Mouse (Mus musculus): Measurements from ENCODE around the gene Nek4.
A peak's percentile ranks its signal among the peaks of the same experiment; 100 is the strongest.

Nek4 gene

DNA sequence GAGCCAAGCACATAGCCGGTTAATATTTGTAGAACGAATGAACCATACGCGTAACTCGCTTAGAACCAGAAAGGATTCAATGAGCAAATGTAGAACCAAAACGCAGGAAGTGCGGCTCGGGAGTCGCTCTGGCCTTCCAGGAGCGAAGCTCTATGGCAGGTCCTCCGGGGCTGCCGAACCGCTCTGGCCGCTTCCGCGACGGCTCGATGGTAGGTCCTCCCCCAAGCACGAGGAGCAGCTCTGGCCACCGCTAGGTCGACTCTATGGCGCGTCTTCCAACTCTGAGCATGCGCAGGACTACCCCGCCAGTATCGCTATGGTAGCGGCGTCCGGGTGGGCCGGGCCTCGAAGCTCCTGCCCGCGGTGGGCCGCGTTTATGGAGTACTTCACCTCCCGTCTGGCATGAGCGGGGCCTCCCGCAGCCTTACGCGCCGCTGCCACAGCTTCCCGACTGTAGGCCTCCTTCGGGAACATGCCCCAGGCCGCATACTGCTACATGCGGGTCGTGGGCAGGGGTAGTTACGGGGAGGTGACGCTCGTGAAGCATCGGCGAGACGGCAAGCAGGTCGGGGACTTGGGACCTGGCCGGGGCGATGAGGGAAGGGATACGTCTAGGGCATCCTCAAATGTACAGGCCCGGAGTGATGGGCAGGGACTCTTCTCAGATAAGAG is at the start of gene Nek4:
Nek4 (plus strand) TSS at position 224 of the 672 bp plus-strand sequence.
- peak; percentile 98 to 99 for DNase-seq (ENCODE audit: inconsistent age in 2 of 2, low spot score in 1 of 2)

DNA sequence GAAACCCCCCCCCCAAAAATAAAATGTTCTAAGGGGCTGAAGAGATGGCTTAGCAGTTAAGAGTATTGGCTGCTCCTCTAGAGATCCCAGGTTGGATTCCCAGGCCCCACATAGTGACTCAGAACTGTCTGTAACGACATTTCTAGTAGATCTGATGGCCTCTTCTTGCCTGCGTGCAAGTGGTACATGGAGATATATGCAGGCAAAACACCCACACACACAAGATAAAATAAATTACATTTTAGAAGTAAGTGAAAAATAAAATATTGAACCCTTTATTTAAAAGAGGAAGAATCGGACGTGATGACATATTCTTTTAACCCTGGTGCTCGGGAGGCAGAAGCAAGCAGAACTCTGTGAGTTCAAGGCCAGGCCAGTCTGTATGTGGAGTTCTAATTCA is 48.5 kb upstream of the Nek4 start:
- no peak for DNase-seq (ENCODE audit: inconsistent age in 2 of 2, low spot score in 1 of 2)

DNA sequence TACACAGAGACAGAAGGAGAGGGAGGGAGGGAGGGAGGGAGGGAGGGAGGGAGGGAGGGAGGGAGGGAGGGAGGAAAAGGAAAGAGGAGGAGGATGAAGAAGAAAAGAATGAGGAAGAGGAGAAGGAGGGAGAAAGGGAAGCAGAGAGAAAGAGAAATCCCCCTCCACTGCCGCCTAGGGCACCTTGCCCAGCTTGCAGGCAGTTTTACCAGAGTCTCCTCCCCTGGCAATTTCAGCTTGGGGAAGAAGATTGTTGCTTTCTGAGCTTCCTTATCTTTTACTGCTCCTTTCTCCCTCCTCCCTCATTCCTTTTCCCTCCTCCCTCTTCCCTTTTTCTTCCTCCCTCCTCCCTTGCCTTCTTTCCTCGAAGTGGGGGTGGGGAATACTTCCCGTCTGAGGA is 48.1 kb upstream of the Nek4 start:
- no peak for DNase-seq (ENCODE audit: inconsistent age in 2 of 2, low spot score in 1 of 2)

DNA sequence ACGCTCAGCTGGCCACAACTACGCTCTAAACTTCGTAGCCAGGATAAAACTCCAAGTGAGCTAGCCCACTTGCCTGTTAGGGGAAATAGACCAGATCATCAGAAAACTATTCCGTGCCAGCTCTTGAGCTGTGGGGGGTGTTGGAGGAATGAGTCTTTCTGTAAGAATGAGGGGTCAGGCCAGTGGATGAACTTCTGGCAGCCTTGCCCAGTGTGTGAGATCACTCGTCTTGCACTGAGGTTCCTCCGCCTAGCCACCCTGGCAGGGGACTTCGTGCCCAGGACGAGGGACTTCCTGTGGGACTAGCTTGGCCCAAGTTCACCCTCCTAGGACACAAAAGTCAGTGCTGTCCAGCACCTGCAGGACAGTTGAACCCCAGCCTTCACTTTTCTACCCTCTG is 46.9 kb upstream of the Nek4 start:
- DNase-seq (ENCODE audit: inconsistent age in 2 of 2, low spot score in 1 of 2): no peak

DNA sequence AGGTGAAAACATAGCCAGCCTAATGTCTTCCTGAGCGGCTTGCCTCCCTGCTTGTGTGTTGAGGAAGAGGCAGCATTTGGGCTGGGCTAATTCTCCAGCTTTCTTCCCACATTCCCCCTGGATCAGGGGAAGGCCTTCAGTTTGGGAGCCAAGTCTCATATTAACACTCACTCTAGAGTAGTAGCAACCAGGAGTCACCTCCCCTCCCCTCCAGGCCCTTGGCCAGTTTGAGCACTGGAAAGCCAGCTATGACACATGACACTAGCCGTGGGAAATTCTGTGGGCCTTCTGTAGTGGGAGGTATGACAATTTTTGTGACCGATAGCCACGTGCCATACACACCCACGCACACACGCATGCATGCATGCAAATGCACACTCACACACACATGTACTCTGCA is 45.2 kb upstream of the Nek4 start:
- DNase-seq (ENCODE audit: inconsistent age in 2 of 2, low spot score in 1 of 2): no peak

DNA sequence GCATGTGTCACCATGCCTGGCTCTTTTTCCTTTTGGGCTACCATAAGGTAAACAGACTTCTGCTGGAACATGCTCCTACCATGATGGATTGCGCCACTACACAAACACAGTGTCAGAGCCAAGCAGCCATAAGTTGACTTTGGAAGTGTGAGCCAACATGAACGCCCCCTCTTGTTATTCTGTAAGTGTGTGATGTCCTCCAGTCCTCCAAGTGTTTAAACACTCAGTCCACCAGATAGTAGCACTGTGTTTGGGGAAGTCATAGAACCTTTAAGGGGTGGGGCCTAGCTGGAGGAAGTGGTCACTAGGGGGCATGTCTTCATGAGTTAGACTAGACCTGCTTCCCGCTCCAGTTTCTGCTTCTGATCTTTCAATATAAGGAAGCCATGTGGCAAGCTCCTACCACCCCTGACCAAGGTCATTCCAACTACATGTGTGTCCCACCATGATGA is 43.3 kb upstream of the Nek4 start:
- no peak for DNase-seq (ENCODE audit: inconsistent age in 2 of 2, low spot score in 1 of 2)

DNA sequence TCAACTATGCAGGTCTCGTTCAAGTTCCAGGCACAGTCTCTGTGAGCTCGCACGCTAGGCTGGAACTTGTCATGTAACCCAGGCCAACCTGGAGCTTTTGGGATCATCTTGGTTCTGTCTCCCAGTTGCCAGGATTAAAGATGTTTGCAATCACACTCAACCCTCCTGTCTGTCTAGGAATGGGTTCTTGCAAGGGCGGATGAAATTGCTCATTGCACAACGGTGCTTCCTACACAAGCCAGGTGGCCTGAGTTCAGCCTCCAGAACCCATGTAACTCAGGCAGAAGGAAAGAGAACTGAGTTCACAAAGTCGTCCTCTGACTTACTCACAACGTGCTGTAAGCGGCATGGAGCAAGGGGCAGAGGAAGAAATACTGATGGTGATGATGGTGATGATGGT is 40.0 kb upstream of the Nek4 start:
- no peak for DNase-seq (ENCODE audit: inconsistent age in 2 of 2, low spot score in 1 of 2)

DNA sequence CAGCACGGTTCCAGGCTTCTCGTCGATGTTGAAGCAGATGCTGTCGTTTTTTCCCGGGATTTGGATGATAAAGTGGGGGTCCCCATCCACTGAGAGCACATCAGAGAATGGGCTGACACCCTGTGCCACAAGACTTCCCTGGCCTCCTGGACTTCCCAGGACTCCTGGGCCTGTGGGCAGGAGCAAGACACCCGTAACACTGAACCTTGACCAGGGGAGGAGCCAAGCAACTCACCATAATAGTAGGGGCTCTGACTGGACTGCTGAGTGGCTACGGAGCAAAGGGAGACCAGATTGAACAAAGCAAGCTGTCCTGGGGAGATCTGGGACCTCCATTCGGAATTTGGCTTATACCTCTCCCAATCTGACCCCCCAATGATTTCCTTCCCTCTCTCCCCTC is 38.5 kb upstream of the Nek4 start:
- DNase-seq (ENCODE audit: inconsistent age in 2 of 2, low spot score in 1 of 2): no peak

DNA sequence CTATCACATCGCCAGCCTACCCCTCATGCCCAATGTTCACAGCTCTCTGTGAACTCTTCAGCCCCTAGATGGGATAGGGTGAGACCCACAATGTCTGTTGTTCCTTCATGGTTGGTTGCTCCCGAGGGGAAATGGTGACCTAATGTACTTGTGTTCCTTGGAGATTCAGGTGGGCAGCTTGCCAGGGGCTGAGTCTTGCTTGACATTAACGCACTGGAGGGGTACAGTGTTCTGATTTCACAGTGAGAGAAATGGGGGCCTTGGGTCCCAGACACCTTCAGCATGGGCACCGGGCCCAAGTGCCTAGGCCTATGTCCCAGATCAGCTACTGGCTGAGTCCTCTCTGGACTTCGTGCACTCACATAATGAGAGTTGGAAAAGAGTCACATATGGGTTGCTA is 37.8 kb upstream of the Nek4 start:
- peak in 1 of 2 experiments; percentile 37 for DNase-seq (ENCODE audit: inconsistent age in 2 of 2, low spot score in 1 of 2)

DNA sequence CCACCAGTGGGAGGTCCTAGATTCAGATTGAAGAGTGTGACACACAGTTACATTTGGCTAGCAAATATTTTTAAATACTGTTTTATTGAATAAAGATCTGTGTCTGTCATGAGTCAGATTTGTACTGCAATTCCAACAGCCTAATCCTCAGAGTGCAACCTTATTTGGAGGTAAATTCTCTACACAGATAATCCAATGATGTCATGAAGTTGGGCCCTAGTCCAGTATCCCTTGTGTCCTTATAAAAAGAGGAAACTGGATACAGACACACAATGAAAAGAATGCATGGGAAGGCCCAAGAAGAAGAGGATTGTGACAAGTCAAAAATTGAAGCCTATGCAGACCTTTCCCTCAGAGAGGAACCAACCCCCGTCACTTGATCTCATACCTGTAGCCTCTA is 34.7 kb upstream of the Nek4 start:
- DNase-seq (ENCODE audit: inconsistent age in 2 of 2, low spot score in 1 of 2): no peak

DNA sequence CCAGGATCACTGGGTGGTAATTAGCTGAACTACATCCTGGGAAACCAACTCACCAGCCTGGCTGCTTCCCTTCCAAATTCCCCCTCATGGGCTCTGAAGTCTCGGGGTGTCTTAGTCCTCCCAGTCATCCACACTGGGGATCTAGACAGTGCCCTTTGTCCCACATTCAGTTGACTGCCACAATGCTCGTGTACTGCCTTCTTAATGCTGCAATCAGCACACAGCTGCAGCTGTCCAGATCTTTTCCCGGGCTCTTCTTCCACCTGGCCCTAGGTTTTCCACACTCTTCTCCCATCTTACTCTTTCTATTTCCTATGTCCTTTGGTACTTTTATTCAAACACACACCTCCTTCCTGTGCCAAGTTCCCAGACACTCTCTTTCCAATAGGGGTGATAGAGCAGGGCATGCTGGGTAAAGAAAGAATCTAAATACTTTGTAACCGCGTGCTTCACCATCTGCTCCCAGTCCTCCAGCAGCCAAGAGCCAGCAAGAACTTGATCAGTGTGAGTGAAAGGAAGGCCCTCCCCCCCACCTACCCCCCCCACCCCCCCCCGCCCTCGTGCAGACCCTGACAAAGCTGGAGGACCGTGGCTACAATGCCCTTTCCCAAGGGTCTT is 29.0 kb upstream of the Nek4 start:
- DNase-seq (ENCODE audit: inconsistent age in 2 of 2, low spot score in 1 of 2): no peak

DNA sequence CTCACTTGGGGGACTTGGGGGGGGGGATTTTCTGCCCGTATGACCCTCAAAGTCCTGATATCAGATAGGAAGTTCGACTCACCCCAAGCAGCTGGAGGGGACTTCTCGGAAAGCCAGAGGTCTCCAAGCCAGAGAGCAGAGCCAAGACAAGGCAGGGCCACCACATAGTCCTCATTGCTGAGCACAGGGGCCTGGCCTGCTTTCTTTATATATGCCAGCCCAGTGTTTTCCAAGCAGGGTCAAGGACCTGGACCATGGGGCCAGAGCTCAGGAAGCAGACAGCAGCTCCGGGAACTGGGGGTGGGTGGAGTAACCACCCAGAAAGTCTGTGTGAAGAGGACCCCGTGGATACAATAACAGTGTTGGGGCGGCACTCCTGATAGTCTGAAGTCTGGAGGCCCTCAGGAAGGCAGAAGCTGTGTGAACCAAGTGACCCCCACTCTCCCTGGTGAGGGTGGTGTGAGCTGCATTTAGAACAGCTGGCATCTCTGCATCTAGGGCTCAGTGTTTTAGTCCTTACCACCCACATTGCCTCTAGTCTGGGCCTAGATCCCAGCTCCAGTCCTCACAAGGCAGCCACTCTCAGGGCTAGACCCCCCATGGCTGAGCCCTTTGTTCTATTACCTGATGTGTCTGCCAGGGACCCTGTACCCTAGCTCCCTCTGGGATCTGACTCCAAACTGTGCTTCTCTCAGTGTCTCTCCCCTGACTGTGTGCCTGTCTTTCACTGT is 27.6 kb upstream of the Nek4 start, which contains the start of gene Itih3:
Itih3 (minus strand) TSS at position 386 of the 731 bp plus-strand sequence.
- peak in 1 of 2 experiments; percentile 13 for DNase-seq (ENCODE audit: inconsistent age in 2 of 2, low spot score in 1 of 2)

DNA sequence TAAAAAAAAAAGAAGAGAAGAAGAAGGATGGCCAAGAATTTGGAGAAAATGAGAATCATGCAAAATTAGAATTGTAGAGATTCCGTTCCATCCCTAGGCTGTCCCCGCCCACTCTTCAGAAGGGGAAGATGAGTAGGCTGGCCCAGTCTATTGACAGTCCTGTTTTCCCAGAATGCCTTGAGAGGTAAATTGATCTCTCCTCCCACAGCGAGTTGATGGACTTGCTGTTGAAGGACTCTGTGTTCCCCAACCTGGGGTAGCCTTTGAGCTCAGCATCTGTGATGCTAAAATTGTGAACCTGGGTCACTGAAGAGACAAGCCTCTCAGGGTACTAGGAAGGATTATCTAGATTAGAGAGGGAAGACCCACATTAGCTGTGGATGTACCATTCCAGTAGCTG is 25.7 kb upstream of the Nek4 start:
- DNase-seq (ENCODE audit: inconsistent age in 2 of 2, low spot score in 1 of 2): no peak

DNA sequence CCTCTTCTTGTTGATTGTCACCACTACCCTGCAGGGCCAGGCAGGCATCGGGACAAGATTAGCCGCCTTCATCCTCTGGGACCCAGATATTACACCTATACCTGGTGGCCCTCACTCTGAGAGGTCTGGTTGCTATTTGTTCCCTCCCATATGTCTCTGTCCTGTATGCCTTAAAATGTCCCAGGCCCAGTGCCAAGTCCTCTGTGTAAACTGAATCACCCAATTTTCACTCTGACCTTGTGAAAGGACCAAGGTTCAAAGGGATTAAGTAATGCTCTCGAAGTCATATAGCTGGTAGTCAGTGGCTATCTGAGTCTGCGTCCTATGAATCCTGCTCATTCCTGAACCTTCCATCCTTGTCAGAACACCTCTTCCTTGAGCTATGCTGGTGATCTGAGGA is 20.8 kb upstream of the Nek4 start:
- peak; percentile 22 to 82 for DNase-seq (ENCODE audit: inconsistent age in 2 of 2, low spot score in 1 of 2)

DNA sequence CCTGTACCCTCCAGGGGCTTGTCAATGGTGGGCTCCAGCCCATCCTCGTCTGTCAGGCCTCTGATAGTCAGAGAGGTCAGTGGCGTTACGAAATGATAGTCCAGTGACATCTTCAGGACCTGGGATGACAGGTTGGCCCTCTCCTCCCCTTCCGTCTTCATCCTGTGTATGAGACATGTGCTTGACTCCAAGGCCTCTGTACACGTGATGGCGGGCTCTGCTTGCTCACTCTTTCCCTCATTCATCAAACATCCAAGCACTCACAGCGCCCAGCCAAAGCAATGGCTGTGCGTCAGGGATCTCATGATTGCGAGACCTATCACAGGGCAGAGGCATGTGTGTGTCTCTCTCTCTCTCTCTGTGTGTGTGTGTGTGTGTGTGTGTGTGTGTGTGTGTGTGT is 17.8 kb upstream of the Nek4 start:
- DNase-seq (ENCODE audit: inconsistent age in 2 of 2, low spot score in 1 of 2): peak; percentile 50 to 78

DNA sequence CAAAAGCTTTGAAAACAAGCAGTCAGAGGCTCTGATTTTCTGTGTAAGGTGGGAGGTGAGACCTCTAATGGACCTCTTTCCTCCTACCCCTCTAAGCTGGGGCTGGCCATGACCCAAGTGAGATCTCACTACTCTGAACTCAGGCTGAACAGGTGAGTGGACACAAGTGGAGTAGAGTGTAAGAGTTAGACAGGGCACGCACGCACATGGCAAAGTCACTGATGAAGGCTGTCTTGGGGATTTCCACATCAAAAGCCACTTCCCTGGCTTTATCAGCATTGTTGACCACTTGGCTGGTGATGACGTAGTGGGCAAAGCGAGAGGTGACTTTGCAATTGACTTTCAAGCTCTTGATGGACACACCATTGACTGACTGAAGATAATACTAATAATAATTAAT is 8.9 kb upstream of the Nek4 start:
- no peak for DNase-seq (ENCODE audit: inconsistent age in 2 of 2, low spot score in 1 of 2)

DNA sequence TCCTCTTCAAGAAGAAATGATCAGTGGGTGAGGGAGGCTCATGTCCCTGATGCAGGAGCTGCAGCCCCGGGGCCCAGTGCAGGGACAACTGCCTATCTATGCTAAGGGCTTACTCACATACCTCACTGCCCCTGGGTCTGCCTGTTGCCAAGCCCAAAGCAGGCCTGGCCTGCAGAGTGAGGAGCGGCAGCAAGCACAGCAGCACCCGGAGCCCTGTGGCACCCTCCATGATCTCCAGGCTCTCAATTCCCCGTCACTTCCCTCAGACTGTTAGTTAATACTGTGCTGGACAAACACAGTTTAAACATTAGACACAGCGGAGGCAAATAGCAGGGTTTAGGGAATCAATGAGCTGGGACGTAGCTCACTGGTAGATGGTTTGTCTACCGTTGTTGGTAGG is 8.1 kb upstream of the Nek4 start, which contains the start of gene Itih1:
Itih1 (minus strand) TSS at position 252 of the 400 bp plus-strand sequence.
- no peak for DNase-seq (ENCODE audit: inconsistent age in 2 of 2, low spot score in 1 of 2)

DNA sequence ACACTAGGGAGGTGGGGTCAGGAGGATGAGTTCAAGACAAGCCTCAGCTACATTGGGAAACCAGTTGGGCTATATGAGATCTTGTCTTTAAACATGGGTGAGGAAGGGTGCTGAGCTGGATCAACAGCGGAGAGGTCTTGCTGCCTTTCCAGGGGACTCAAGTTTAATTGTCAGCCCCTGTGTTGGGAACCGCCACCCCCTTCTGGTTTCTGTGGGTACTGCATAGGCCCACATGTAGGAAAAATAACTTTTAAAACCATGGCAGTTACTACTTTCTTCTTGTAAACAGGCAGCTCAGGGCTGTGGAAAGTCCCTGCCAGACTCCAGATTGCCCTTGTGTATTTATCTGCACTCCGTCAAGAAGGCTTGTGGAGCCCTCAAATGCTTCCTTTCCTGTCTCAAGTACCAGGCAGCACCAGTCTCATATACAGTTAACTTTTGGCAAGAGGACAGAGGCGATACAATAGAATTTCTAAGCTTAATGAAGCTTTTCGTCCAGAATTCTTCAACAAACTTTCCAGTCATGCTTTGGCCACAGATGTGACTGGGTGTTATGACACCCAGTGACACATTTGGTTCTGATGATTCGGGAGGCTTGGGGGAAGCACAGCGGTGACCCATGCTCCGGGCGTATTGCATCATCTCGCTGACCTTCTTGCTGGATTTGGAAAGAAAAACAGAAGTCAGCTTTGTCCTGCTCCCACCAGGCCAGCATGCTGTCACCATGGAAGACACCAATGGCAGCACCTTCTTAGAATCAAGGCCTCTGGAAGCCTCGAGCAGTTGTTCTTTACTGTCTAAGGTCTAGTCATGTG is 7.1 kb upstream of the Nek4 start:
- DNase-seq (ENCODE audit: inconsistent age in 2 of 2, low spot score in 1 of 2): peak; percentile 68 to 93

DNA sequence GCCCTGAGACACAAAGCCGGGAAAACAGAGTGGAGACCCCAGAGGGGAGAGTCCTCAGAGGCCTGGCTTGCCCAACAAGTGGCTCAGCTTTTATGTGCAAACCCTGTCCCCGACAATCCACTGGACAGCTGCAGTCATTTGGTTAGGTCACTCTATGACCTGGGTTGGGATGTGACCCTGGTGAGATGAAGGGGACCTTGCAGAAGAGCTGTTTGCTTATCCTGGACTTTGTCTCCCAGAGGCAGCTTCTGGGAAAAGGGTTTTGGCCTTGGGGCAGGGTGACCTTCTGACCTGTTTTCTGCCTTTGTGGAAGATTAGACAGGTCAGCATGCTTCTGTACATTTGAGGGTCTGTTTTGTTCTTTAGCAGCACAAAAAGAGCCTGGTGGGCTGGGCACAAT is 6.4 kb upstream of the Nek4 start:
- DNase-seq (ENCODE audit: inconsistent age in 2 of 2, low spot score in 1 of 2): peak in 1 of 2 experiments; percentile 62

DNA sequence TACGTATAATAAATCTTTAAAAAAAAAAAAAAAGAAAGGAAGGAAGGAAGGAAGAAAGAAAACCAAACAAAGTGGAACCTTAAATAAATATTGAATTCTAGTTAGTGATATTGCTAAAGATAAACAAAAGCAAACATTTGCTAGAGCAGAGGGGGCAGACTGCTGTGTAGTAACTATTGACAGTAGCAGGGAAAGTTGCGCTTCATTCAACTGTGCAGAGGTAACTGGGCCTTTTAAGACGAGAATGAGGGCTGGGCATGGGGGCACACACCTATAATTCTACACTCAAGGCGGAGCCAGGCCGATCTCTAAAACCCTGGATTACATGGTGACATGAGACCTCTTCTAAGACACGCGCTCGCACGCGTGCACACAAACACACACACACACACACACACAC is 1.2 kb upstream of the Nek4 start:
- no peak for DNase-seq (ENCODE audit: inconsistent age in 2 of 2, low spot score in 1 of 2)

DNA sequence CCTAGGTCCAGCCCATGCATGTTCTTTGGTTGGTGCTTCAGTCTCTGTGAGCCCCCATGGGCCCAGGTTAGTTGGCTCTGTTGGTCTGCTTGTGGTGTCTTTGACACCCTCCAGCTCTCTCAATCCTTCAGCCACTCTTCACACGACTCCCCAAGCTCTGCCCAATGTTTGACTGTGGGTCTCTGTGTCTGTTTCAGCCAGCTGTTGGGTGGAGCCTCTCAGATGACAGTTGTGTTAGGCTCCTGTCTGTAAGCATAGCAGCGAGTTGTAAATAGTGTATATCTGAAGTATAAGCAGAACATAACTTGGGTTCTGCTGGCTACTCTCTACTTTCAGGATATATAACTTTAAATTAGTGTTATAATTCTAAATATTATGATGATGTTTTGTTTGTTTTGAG is 7.3 kb downstream of the Nek4 start:
- DNase-seq (ENCODE audit: inconsistent age in 2 of 2, low spot score in 1 of 2): no peak

All from adrenal gland, adult (tissue).